Mouse (Mus musculus) heart, embryonic 13.5 days (tissue): ENCODE measurements around the gene Rubcnl. TPM values are rescaled to one million over a fixed set of nuclear protein-coding genes. Genes with fewer than 3 reads are reported as not detected.

Experiments used
- ATAC-seq: fragments of 200-750 bp; cut with Nextera tagmentation; 2 replicates; pipeline ENCODE4 v1.8.0; 2017; ENCODE audit warnings: moderate TSS enrichment; ENCODE audit not compliant: insufficient number of reproducible peaks, low FRiP score, low TSS enrichment; ENCODE audit errors: extremely low read depth
- H3K27ac ChIP-seq: fragments of 300-500 bp; sonication (generic); replicated peaks from 2 replicates; pipeline ENCODE4 v1.5.1; 2015; ENCODE audit warnings: moderate library complexity, mild to moderate bottlenecking, inconsistent platforms
- H3K27me3 ChIP-seq: fragments of 300-500 bp; sonication (generic); replicated peaks from 2 replicates; pipeline ENCODE4 v1.6.1; 2015; ENCODE audit warnings: mild to moderate bottlenecking, inconsistent platforms
- H3K36me3 ChIP-seq: fragments of 300-500 bp; sonication (generic); 2 replicates; pipeline ENCODE4 v1.6.1; 2015; ENCODE audit warnings: mild to moderate bottlenecking, inconsistent platforms
- H3K4me1 ChIP-seq: fragments of 300-500 bp; sonication (generic); 2 replicates; pipeline ENCODE4 v1.6.1; 2015; ENCODE audit warnings: inconsistent platforms
- H3K4me2 ChIP-seq: fragments of 300-500 bp; sonication (generic); 2 replicates; pipeline ENCODE4 v1.6.1; 2015; ENCODE audit warnings: inconsistent platforms, mild to moderate bottlenecking, moderate library complexity
- H3K4me3 ChIP-seq: fragments of 300-500 bp; sonication (generic); 2 replicates; pipeline ENCODE4 v1.5.1; 2015; ENCODE audit warnings: moderate library complexity, mild to moderate bottlenecking, inconsistent platforms
- H3K9ac ChIP-seq: fragments of 300-500 bp; sonication (generic); 2 replicates; pipeline ENCODE4 v1.6.1; 2015; ENCODE audit warnings: inconsistent platforms, mild to moderate bottlenecking, moderate library complexity
- H3K9me3 ChIP-seq: fragments of 300-500 bp; sonication (generic); 2 replicates; pipeline ENCODE4 v1.6.1; 2016; ENCODE audit warnings: inconsistent platforms
- WGBS: fragments of 180-500 bp; shearing (Covaris S2); methylation state at CpG from one replicate; pipeline ENCODE4 v1.1.7; 2015; ENCODE audit warnings: mixed read lengths; 5-methylcytosine and 5-hydroxymethylcytosine counted together
- polyA plus RNA-seq: library from polyadenylated mRNA; unstranded; fragments of >200 nt; fragmentation: Nextera tagmentation; extraction: Ambion mirVana; gene quantifications from 2 replicates; pipeline ENCODE4 v1.2.1, GENCODE M21; 2015

Gene Rubcnl
- polyA plus RNA-seq, 1 experiment from 2014 or later = 1.2 TPM

DNA sequence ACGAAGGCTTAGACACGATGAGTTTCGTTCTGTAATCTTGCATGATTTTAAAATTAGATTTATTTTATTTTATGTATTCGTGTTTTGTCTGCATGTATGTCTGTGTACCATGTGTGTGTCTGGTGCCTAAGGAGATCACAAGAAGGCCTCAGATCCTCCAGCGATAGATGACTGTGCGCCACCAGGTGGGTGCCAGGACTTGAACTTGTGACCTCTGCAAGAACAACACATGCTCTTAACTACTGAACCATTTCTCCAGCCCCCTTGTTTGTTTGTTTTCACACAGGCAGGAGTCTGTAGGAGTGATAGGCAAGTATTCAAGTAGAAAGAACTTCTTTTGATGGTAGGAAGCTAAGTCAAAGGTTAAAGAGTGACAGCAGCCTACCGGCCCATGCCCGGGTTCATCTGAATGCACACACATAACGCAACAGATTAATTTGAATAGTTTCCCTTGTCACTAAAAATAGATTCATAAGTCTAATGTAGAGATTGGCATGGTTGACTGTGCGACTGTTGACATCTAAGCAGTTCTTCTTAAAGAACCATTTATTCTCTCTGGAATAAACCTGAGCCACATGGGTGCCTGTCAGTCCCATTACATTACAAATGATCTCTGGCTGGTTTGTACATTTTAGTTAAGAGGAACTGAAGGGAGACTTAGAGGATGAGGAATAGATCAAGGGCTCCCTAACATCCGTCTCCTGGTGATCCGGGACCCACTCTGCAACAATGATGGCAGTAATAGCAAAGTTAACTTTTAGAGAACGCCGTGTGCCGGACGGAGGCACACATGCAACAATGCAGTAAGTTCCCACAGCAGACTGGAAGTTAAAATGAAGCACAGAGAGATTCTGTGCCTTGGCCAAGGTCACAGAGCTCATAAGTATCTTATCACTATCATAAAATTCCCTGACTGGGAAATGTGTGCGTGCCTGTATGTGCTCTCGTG, 2.3 kb downstream of the Rubcnl start:
- peaks cover 34% of the 10 kb centered on the region for H3K4me1 ChIP-seq
- no peak overlapping the region for H3K27ac ChIP-seq
- no peak overlapping the region for H3K4me2 ChIP-seq
- no peaks in the 10 kb centered on the region for H3K27me3 ChIP-seq
- ATAC-seq = no peak
- H3K4me3 ChIP-seq = no peak overlapping the region
- H3K36me3 ChIP-seq = no peaks in the 10 kb centered on the region
- no peak overlapping the region for H3K9ac ChIP-seq
- WGBS = 77% methylated on average over 18 of the region's 18 CpGs
- no peaks in the 10 kb centered on the region for H3K9me3 ChIP-seq

DNA sequence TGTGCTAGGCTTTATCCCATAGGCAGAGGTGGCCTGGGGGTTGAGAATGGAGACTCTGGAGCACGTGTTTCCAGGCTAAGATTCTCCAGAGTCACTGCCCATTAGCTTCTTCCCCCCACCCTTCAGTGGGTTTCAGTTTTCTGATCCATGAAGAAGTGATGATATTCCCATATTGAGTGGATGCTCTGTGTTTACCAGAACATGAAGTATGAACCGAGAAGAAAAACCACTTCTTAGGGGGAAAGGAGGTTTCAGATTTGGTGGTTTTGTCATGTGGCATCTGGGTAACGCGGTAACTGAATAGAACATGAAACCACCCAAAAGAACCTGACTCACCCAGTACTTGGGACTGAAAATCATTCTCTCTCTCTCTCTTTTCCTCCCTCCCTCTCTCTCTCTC, 3.0 kb downstream of the Rubcnl start:
- 80% methylated on average over 4 of the region's 4 CpGs for WGBS
- no peaks in the 10 kb centered on the region for H3K9me3 ChIP-seq
- no peaks in the 10 kb centered on the region for H3K36me3 ChIP-seq
- H3K27ac ChIP-seq = no peak overlapping the region
- H3K27me3 ChIP-seq = no peaks in the 10 kb centered on the region
- no peak overlapping the region for H3K4me2 ChIP-seq
- no peak overlapping the region for H3K9ac ChIP-seq
- H3K4me1 ChIP-seq = peaks cover 34% of the 10 kb centered on the region
- ATAC-seq = no peak
- no peak overlapping the region for H3K4me3 ChIP-seq

DNA sequence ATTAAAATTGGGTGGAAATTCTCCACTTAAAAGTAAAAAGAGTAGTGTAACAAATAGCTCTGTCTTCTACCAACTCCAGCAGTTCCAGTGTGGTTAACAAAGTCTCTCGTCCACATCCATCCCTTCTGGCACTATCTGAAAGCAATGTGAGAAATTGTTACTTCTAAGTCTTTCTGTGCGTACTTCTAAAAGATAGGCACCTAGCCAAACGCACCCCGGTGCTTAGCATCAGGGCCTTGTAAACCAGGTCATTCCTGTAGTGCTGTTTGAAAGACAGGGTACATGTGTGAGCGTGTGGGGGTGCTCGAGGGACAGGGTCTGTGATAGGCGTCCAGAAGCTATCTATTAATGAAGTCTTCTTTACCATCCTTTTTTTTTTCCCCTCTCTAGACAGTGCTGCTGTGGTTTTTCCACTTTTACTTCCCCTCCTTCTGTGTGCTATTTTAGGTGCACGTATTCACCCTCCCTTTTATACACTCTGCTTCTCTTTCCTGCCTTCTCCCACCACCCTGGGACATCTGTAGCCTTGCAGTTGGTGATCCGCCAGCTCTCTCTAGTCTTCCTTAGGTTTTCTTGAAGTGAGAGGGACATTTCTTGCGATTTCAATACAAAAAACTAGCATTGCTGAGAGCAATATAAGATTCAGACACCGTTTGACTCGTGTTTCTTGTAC, 4.9 kb downstream of the Rubcnl start:
- ATAC-seq = no peak
- Histone ChIP-seq H3K36me3 (no peaks in the 10 kb centered on the region), H3K4me1 (peaks cover 34% of the 10 kb centered on the region), H3K4me2 (no peak overlapping the region), H3K4me3 (no peak overlapping the region), H3K27me3 (no peaks in the 10 kb centered on the region), H3K27ac (no peak overlapping the region), H3K9ac (no peak overlapping the region), H3K9me3 (no peaks in the 10 kb centered on the region)
- WGBS = 37% methylated on average over 12 of the region's 12 CpGs

DNA sequence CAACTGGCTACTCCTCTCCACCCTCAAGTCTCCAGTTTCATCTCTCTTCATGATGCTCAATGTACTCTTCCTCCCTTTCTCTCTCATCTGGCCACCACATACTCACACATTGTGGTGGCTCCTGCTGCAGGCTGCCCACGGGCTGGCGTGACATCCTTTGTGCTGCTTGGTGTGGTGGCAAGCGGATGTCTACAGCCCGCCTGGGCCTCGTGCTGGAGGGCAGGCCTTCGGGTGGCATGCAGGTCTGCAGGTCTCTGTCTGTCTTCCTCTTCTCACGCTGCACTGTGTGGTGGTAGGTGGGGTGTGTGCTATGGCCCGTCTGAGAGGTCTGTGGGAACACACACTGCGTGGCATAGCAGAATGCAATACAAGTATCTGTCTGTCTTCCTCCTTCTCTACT, 6.7 kb downstream of the Rubcnl start:
- no peak for ATAC-seq
- no peaks in the 10 kb centered on the region for H3K9me3 ChIP-seq
- peaks cover 30% of the 10 kb centered on the region for H3K4me1 ChIP-seq
- no peak overlapping the region for H3K4me2 ChIP-seq
- no peak overlapping the region for H3K27ac ChIP-seq
- no peak overlapping the region for H3K9ac ChIP-seq
- 83% methylated on average over 9 of the region's 9 CpGs for WGBS
- H3K36me3 ChIP-seq = no peaks in the 10 kb centered on the region
- H3K4me3 ChIP-seq = no peak overlapping the region
- no peaks in the 10 kb centered on the region for H3K27me3 ChIP-seq

DNA sequence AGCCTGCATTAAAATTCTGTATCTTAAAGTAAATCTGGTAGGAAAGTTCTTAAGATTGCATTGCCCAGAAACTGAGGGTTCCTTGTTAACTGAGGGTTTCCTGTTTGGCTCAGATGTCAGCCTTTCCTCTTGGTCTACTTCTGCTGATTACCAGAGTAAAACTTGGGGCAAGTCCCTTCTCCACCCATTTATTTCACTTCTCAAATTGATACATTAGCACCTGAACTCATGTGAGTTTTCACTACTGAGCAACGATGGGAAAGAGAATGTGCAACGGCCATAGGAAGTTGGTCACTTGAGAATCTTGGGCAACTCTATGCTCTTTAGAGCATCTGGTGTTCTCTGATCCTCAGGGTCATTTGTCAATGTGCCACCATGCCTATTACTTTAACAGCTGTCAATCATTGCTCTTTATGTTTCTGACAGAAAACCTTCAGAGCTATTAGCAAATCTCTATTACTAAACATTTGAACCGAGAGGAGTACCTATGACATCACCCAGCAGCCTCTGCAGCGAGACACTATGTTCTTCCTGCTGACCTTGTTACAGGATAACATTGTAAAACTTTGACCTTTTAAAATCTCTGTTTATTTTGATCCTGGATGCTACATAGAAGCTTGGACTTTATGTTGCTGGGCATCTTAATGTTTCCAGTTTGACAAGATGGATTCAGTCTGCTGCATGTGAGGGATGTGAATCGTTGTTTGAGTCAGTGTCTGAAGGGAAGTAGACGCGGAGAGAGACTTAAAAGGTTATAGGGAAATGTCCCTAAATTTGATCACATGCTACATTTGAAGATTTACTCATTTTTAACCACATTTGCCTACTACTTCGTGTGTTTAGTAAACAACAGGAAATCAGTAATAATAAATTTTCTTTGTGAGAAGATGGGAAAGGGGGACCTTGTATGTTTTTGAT, 9.2 kb downstream of the Rubcnl start:
- Histone ChIP-seq H3K4me1 (peaks cover 12% of the 10 kb centered on the region), H3K4me3 (no peak overlapping the region), H3K9me3 (no peaks in the 10 kb centered on the region), H3K4me2 (no peak overlapping the region), H3K27me3 (no peaks in the 10 kb centered on the region), H3K9ac (no peak overlapping the region), H3K27ac (no peak overlapping the region), H3K36me3 (no peaks in the 10 kb centered on the region)
- no peak for ATAC-seq
- WGBS = 75% methylated on average over 8 of the region's 8 CpGs

DNA sequence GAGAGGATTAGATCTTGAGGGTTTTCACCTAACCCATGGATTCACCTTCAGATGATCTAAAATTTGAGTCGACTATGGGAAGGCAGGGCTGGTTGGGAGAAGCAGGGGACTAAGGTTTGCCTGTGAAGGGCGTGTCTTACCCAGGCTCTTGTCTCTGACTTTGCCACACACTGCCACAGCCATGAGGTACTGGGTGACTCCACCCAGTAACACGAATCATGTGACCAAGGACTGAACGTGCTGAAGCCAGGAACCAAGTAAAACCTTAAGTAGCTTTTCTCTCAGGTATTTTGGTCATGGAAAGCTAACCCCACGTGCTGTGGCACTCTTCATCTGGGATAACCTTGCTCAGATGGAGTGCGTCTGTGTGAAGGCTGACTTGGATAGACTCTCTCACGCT, 14.9 kb downstream of the Rubcnl start:
- Histone ChIP-seq H3K9ac (no peak overlapping the region), H3K27ac (no peak overlapping the region), H3K4me1 (no peaks in the 10 kb centered on the region), H3K4me3 (no peak overlapping the region), H3K27me3 (no peaks in the 10 kb centered on the region), H3K36me3 (no peaks in the 10 kb centered on the region), H3K4me2 (no peak overlapping the region), H3K9me3 (no peaks in the 10 kb centered on the region)
- WGBS = 67% methylated on average over 7 of the region's 7 CpGs
- no peak for ATAC-seq

DNA sequence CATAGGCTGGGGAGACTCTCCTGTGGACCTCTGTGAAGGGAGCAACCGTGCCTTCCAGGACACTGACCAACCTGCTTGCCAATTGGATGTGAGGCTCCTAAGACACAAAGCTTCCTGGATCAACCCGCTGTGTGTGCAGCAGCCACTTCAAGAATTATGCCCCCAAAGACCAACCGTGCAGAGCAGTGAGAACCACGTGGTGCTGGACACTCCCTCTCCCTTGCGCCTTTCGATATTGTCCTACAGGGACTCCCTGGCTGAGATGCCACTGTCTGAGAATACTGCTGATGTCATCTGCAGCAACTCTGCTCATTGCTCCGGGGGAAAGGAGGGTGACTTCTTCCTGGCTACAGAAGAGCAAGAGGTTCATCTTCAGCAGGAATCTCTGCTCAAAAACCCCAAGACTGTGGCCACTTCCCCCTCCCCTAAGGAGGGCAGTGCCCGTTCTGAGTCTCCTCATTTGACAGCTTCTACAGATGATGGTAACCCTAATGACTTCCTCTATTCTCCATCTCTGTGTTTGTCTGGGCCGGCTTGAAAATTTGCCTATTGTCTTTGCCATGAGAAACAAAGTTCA, 16.3 kb downstream of the Rubcnl start:
- 0 out of 2 replicates have a peak, but pooled peaks cover 3% of the 10 kb centered on the region for H3K27me3 ChIP-seq
- H3K4me3 ChIP-seq = no peak overlapping the region
- H3K9me3 ChIP-seq = no peaks in the 10 kb centered on the region
- no peaks in the 10 kb centered on the region for H3K4me1 ChIP-seq
- 68% methylated on average over 9 of the region's 9 CpGs for WGBS
- H3K27ac ChIP-seq = no peak overlapping the region
- H3K9ac ChIP-seq = no peak overlapping the region
- no peaks in the 10 kb centered on the region for H3K36me3 ChIP-seq
- ATAC-seq = no peak
- no peak overlapping the region for H3K4me2 ChIP-seq

DNA sequence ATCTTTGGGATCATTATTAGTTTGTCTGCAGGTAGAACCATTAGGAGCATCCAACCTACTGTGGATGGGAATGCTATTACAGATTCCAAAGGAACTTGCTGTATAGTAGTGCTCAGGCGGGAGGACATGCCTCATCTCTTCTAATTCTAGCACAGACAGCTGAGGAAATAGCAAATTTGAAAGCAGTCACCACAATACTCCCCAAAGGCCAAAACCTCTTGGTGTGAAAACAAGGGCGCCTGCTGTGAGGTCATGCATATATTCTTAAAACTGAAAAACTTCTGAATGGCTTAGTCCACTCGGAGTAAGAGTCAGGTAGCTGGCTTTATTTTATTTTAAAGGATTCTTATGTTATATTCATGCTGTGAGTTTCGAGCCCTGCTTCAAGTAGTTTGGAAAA, 16.9 kb downstream of the Rubcnl start:
- Histone ChIP-seq H3K27me3 (0 out of 2 replicates have a peak, but pooled peaks cover 3% of the 10 kb centered on the region), H3K36me3 (no peaks in the 10 kb centered on the region), H3K27ac (no peak overlapping the region), H3K4me2 (no peak overlapping the region), H3K9ac (no peak overlapping the region), H3K9me3 (no peaks in the 10 kb centered on the region), H3K4me1 (no peaks in the 10 kb centered on the region), H3K4me3 (no peak overlapping the region)
- 66% methylated on average over 4 of the region's 4 CpGs for WGBS
- no peak for ATAC-seq

DNA sequence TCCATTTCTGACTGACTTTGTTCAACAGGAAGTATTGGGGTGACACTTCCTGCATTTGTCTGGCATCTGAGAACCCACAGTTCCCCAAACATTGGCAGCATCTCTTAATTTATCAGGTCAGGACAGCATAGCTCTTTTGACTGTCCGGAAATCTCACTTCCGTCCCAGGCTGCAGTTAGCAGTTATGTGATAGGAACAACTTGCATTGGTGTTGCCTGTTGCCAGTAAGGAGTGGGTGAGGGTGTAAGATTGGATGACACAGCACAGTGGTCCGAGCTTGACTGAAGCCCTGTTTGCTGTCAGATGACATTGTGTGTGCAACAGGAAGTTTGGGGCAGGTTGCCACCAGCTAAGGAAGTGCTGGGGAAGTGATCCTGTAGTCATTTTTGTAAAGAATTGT, 18.4 kb downstream of the Rubcnl start:
- Histone ChIP-seq H3K27ac (no peak overlapping the region), H3K4me2 (no peak overlapping the region), H3K4me1 (no peaks in the 10 kb centered on the region), H3K36me3 (no peaks in the 10 kb centered on the region), H3K4me3 (no peak overlapping the region), H3K9ac (no peak overlapping the region), H3K27me3 (0 out of 2 replicates have a peak, but pooled peaks cover 3% of the 10 kb centered on the region), H3K9me3 (no peaks in the 10 kb centered on the region)
- WGBS = 52% methylated on average over 3 of the region's 3 CpGs
- ATAC-seq = no peak

DNA sequence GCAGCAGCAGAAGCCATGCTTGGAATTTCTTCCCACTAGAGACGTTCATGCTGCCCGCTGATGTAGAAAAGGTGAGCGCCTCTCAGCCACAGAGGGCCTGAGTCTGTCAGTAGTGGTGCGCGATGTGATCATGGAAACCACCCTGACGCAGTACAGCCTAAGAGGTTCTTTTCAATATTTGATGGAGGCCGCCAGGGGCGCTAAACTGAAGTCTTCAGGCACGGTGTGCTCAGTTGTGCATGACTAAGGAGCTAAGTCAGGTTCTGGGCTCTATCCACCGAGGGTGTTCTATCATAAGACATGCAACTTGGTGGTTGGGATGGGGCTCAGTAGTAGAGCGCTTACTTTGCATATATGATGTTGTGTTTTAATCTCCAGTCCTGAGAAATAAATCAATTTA, 19.6 kb downstream of the Rubcnl start:
- H3K27ac ChIP-seq = no peak overlapping the region
- H3K4me1 ChIP-seq = no peaks in the 10 kb centered on the region
- H3K9ac ChIP-seq = no peak overlapping the region
- H3K36me3 ChIP-seq = no peaks in the 10 kb centered on the region
- H3K27me3 ChIP-seq = 0 out of 2 replicates have a peak, but pooled peaks cover 3% of the 10 kb centered on the region
- no peak overlapping the region for H3K4me3 ChIP-seq
- H3K4me2 ChIP-seq = no peak overlapping the region
- no peak for ATAC-seq
- WGBS = 60% methylated on average over 11 of the region's 11 CpGs
- H3K9me3 ChIP-seq = no peaks in the 10 kb centered on the region

DNA sequence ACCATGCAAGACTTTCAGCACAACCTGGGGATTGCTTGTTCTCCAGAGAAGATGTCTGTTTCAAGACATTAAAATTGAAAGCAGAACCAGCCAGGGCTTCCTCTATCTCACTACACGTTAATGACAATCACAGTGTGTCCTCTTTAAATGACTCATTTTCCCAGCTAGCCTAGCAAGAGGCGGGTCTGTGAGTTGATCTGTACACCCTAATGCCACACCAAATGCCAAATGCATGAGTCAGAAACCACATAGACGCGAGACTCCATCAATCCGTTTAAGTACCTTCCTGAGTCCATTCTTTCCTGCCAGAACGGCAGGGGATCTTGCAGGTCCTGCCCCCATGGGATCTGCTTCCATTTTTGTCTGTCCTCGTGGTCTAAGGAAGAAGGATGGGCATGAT, 29.4 kb downstream of the Rubcnl start:
- no peak overlapping the region for H3K9ac ChIP-seq
- no peak for ATAC-seq
- no peaks in the 10 kb centered on the region for H3K4me1 ChIP-seq
- no peak overlapping the region for H3K4me3 ChIP-seq
- WGBS = 50% methylated on average over 7 of the region's 7 CpGs
- no peaks in the 10 kb centered on the region for H3K9me3 ChIP-seq
- no peak overlapping the region for H3K4me2 ChIP-seq
- H3K27me3 ChIP-seq = no peaks in the 10 kb centered on the region
- peaks cover 3% of the 10 kb centered on the region; the same call in 1 of the 2 replicates for H3K36me3 ChIP-seq
- no peak overlapping the region for H3K27ac ChIP-seq
